Mouse (Mus musculus): ENCODE measurements around the gene Dapl1. TPM values are rescaled to one million over a fixed set of nuclear protein-coding genes. Genes with fewer than 3 reads are reported as not detected.

Dapl1 gene
- polyA plus RNA-seq, 1 experiment from 2014 or later = 2.1 TPM

DNA sequence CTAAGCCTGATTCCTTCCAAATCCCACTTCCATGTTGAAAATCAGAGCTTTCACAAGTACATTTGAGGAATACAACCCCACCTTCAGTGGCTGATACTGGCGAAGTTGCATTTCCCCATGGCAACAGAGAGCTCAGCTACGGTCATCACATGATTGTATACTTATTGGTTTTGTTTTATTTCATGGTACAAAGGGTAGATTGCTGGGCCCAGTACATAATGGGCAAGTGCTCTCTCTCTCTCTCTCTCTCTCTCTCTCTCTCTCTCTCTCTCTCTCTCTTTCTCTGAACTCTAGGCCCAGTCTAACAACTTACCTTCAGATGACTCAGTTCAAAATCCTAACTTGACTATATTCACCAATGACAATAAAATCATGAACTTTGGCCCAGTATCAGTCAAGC, 52.5 kb downstream of the Dapl1 start:
- Histone ChIP-seq H3K4me1 (replicated peaks) (peaks cover 36% of the 10 kb centered on the region), H3K27ac (no peak overlapping the region), H3K27me3 (no peaks in the 10 kb centered on the region), H3K9ac (replicated peaks) (no peak overlapping the region), H3K9me3 (no peaks in the 10 kb centered on the region), H3K4me3 (replicated peaks) (no peak overlapping the region), H3K4me2 (no peak overlapping the region), H3K36me3 (no peaks in the 10 kb centered on the region)
- 98% methylated on average over 2 of the region's 2 CpGs for WGBS
- ATAC-seq (ENCODE audit: insufficient number of reproducible peaks, insufficient read depth, low FRiP score, low TSS enrichment, low read depth) = no peak

DNA sequence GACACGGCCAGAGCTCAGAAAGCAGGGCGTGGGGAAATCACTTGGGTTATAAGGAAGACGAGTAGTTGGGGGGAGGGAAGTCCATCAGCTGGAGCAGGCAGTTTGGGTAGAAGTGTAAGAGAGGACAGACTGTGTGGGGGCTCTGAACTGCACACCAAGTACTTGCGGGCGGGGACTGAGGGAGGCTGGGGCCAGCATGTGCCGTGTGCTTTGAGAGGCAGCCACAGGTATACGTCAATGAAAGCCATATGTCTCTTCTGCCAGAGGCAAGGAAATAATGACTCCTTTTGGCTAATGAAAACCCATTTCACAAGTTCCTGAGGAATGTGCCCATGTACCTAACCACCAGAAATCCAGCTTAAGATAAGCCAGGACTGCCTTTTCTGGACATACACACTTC, 53.6 kb downstream of the Dapl1 start:
- no peak overlapping the region for H3K9ac ChIP-seq (replicated peaks)
- H3K36me3 ChIP-seq = no peaks in the 10 kb centered on the region
- H3K9me3 ChIP-seq = no peaks in the 10 kb centered on the region
- ATAC-seq (ENCODE audit: insufficient number of reproducible peaks, insufficient read depth, low FRiP score, low TSS enrichment, low read depth) = peak; percentile 54; the same call in 1 of the 2 replicates
- H3K27me3 ChIP-seq = no peaks in the 10 kb centered on the region
- H3K4me3 ChIP-seq (replicated peaks) = no peak overlapping the region
- 9% methylated on average over 7 of the region's 7 CpGs for WGBS
- no peak overlapping the region for H3K4me2 ChIP-seq
- peak overlapping the region; percentile 79 for H3K27ac ChIP-seq
- peaks cover 41% of the 10 kb centered on the region for H3K4me1 ChIP-seq (replicated peaks)

DNA sequence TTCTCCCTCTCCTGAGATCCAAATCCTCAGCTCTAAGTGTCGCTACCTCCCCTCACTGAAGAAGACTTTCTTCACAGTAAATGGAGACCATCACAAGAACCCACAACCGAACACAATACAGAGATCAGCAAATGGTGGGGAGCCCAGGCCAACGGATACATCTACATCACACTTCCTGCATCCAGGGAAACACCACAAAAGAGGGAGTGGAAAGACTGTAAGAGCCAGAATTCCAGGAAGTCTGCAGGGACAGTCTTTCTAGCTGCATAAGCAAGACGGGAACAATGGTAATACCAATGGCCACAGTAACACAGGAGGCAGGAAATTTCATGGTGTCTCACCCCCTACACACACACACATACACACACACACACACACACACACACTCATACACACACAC, 55.3 kb downstream of the Dapl1 start:
- no peak overlapping the region for H3K4me3 ChIP-seq (replicated peaks)
- H3K9me3 ChIP-seq = no peaks in the 10 kb centered on the region
- no peak for ATAC-seq (ENCODE audit: insufficient number of reproducible peaks, insufficient read depth, low FRiP score, low TSS enrichment, low read depth)
- no peaks in the 10 kb centered on the region for H3K27me3 ChIP-seq
- peaks cover 45% of the 10 kb centered on the region for H3K4me1 ChIP-seq (replicated peaks)
- no peaks in the 10 kb centered on the region for H3K36me3 ChIP-seq
- H3K9ac ChIP-seq (replicated peaks) = no peak overlapping the region
- no peak overlapping the region for H3K4me2 ChIP-seq
- H3K27ac ChIP-seq = no peak overlapping the region
- WGBS = 62% methylated on average over 4 of the region's 4 CpGs

DNA sequence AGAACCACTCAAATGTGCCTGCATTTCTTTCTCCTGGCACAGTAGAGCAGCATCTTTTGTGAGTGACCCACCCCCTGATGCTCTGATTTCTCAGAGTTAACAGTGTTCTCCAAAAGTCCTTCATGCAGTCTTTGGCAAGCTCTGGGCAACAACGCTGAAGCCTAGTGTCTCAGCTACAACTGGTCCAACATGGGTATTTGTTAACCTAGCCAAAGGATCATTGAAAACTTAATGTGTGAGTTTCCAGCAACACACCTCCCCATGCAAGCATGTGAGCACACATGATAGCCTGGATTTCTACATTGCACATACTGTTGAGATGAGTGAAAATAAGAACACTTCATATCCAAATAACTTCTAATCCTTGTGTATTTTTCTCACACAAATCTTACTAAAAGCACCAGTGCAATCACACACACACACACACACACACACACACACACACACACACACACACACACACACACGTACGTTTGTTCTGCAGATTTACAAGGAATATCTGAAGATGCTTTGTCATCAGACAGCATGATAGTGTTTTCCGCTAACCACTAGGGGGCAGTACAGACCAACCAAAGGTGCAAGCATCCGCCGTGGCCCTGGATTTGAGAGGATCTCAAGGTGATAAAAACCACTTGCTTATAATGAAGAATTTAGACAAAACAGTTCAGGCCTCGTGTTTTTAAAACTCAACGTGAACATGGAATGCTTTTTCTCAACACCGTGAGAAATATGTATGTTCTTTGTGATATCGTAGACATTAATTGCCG, 56.9 kb downstream of the Dapl1 start:
- Histone ChIP-seq H3K36me3 (no peaks in the 10 kb centered on the region), H3K9me3 (no peaks in the 10 kb centered on the region), H3K4me2 (no peak overlapping the region), H3K4me1 (replicated peaks) (peaks cover 49% of the 10 kb centered on the region), H3K27ac (0 out of 2 replicates have a peak overlapping the region, but pooled peaks have one; percentile 14), H3K9ac (replicated peaks) (no peak overlapping the region), H3K27me3 (no peaks in the 10 kb centered on the region), H3K4me3 (replicated peaks) (no peak overlapping the region)
- WGBS = 24% methylated on average over 11 of the region's 11 CpGs
- no peak for ATAC-seq (ENCODE audit: insufficient number of reproducible peaks, insufficient read depth, low FRiP score, low TSS enrichment, low read depth)

GRCm38 (mm10) chr2:59543543-59544065, 59.2 kb downstream of the Dapl1 start:
- H3K4me2 ChIP-seq = no peak overlapping the region
- no peak for ATAC-seq (ENCODE audit: insufficient number of reproducible peaks, insufficient read depth, low FRiP score, low TSS enrichment, low read depth)
- no peak overlapping the region for H3K4me3 ChIP-seq (replicated peaks)
- H3K4me1 ChIP-seq (replicated peaks) = peaks cover 37% of the 10 kb centered on the region
- peak overlapping the region; percentile 23; the same call in 1 of the 2 replicates for H3K27ac ChIP-seq
- no peak overlapping the region for H3K9ac ChIP-seq (replicated peaks)
- no peaks in the 10 kb centered on the region for H3K27me3 ChIP-seq
- no peaks in the 10 kb centered on the region for H3K36me3 ChIP-seq
- WGBS = 55% methylated on average over 9 of the region's 9 CpGs
- no peaks in the 10 kb centered on the region for H3K9me3 ChIP-seq

- no peak overlapping the region for H3K4me2 ChIP-seq
- 8% methylated on average over 13 of the region's 13 CpGs for WGBS
- no peak for ATAC-seq (ENCODE audit: insufficient number of reproducible peaks, insufficient read depth, low FRiP score, low TSS enrichment, low read depth)
- no peaks in the 10 kb centered on the region for H3K9me3 ChIP-seq
- H3K36me3 ChIP-seq = no peaks in the 10 kb centered on the region
- no peaks in the 10 kb centered on the region for H3K27me3 ChIP-seq
- 0 out of 2 replicates have a peak overlapping the region, but pooled peaks have one; percentile 53 for H3K27ac ChIP-seq
- H3K9ac ChIP-seq (replicated peaks) = no peak overlapping the region
- H3K4me1 ChIP-seq (replicated peaks) = peaks cover 36% of the 10 kb centered on the region
- no peak overlapping the region for H3K4me3 ChIP-seq (replicated peaks)
Measured at GRCm38 (mm10) chr2:59544237-59544909, 59.9 kb downstream of the Dapl1 start.

GRCm38 (mm10) chr2:59545001-59545400, 60.5 kb downstream of the Dapl1 start:
- no peak for ATAC-seq (ENCODE audit: insufficient number of reproducible peaks, insufficient read depth, low FRiP score, low TSS enrichment, low read depth)
- Histone ChIP-seq H3K27me3 (no peaks in the 10 kb centered on the region), H3K9ac (replicated peaks) (no peak overlapping the region), H3K9me3 (no peaks in the 10 kb centered on the region), H3K4me2 (no peak overlapping the region), H3K27ac (no peak overlapping the region), H3K4me1 (replicated peaks) (peaks cover 32% of the 10 kb centered on the region), H3K36me3 (no peaks in the 10 kb centered on the region), H3K4me3 (replicated peaks) (no peak overlapping the region)
- WGBS = 20% methylated on average over 7 of the region's 7 CpGs

DNA sequence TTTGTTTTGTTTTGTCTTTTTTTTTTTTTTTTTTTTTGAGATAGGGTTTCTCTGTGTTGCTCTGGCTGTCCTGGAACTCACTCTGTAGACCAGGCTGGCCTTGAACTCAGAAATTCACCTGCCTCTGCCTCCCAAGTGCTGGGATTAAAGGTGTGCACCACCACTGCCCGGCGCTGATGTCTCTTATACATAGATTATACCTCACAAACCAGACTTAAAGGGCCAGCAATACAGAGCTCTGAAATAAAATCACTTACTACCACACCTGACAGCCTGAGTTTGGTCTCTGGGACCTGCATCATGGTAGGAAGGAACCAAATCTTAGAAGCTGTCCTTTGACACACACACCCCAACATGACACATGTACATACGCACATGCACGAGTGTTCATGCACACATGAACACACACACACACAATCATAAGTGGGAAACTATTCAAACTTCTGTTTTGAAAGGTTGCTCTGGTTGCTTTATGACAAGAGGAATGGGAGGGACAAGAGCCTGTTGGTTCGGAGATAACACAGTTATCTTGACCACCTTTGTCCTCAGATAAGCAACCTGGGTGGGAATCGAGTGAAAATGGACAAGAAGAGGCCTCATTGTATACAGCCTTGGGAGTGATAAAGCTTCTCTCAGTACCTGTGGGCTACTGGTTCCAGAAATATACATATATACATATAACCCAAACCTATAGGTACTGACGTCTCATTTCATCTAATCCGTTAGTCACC, 63.1 kb downstream of the Dapl1 start:
- no peaks in the 10 kb centered on the region for H3K9me3 ChIP-seq
- H3K4me1 ChIP-seq (replicated peaks) = peaks cover 25% of the 10 kb centered on the region
- H3K9ac ChIP-seq (replicated peaks) = no peak overlapping the region
- no peak overlapping the region for H3K4me3 ChIP-seq (replicated peaks)
- no peaks in the 10 kb centered on the region for H3K27me3 ChIP-seq
- no peaks in the 10 kb centered on the region for H3K36me3 ChIP-seq
- H3K27ac ChIP-seq = no peak overlapping the region
- no peak overlapping the region for H3K4me2 ChIP-seq
- WGBS = 94% methylated on average over 8 of the region's 8 CpGs
- ATAC-seq (ENCODE audit: insufficient number of reproducible peaks, insufficient read depth, low FRiP score, low TSS enrichment, low read depth) = no peak

GRCm38 (mm10) chr2:59552784-59553183, 68.3 kb downstream of the Dapl1 start:
- Histone ChIP-seq H3K36me3 (no peaks in the 10 kb centered on the region), H3K27me3 (peaks cover 3% of the 10 kb centered on the region), H3K4me3 (replicated peaks) (no peak overlapping the region), H3K9me3 (no peaks in the 10 kb centered on the region), H3K4me2 (no peak overlapping the region), H3K27ac (no peak overlapping the region), H3K4me1 (replicated peaks) (peaks cover 13% of the 10 kb centered on the region), H3K9ac (replicated peaks) (no peak overlapping the region)
- no peak for ATAC-seq (ENCODE audit: insufficient number of reproducible peaks, insufficient read depth, low FRiP score, low TSS enrichment, low read depth)
- WGBS = 23% methylated on average over 1 of the region's 1 CpGs

DNA sequence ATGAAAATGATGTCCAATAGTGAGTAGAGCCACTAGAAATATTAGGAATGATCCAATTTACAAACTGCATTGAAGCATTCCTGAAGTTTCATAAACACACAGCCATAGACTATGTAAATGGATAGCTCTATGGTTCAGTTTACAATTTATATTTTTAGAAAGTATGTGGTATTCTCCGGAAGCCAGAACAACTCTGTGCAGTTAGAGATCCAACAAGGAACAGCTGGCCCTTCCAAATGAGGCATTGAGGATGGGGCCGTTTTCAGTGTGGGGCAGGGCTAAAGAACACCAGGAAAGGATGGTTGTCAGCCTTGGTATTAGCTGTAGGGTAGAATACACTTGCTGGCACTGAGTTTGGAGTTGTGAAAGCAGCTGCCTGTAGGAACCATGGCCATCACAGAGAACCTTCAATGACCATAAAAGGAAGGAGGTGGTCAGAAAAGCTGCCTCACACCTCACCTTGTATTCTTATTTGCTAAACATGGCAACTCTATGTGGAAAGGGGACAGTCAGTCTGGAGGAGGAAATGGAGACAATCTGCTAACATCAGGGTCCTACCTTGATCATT, 70.0 kb downstream of the Dapl1 start:
- H3K9me3 ChIP-seq = no peaks in the 10 kb centered on the region
- no peak overlapping the region for H3K4me2 ChIP-seq
- H3K27ac ChIP-seq = no peak overlapping the region
- peaks cover 13% of the 10 kb centered on the region for H3K4me1 ChIP-seq (replicated peaks)
- no peak for ATAC-seq (ENCODE audit: insufficient number of reproducible peaks, insufficient read depth, low FRiP score, low TSS enrichment, low read depth)
- no peak overlapping the region for H3K4me3 ChIP-seq (replicated peaks)
- no peaks in the 10 kb centered on the region for H3K36me3 ChIP-seq
- H3K9ac ChIP-seq (replicated peaks) = no peak overlapping the region
- whole genome bisulfite sequencing = 75% methylated on average over 2 of the region's 2 CpGs
- H3K27me3 ChIP-seq = peaks cover 4% of the 10 kb centered on the region
